Mouse (Mus musculus) gastrocnemius, postnatal 36 days (tissue): ENCODE results near the gene Cep350. TPM values are rescaled to one million over a fixed set of nuclear protein-coding genes. Genes with fewer than 3 reads are reported as not detected.
A peak's percentile ranks its signal among the peaks of the same experiment; 100 is the strongest.

Experiments used
- DNase-seq, 2 experiments: peaks; one replicate each; pipeline ENCODE4 v3.0.0; 2022
- intact Hi-C: fragments of 180-260 bp; cut with DNase I; formaldehyde crosslinking; loops from one replicate; pipeline ENCODE4 v1.15.1; 2025
- long read RNA-seq, 2 experiments: library from polyadenylated mRNA; stranded (forward); transcript quantifications; one replicate each; pipeline ENCODE4 v2.0.0; 2021
- total RNA-seq, 2 experiments: library from RNA; stranded (reverse); gene quantifications; 2 replicates each; pipeline ENCODE4 v1.2.3; 2021

Cep350 gene
- 10 to 100 TPM; 34.3 to 35.2 TPM for total RNA-seq
- long read RNA-seq, experiment 1, partial matches to known transcripts, result 1 of 2 reads
- long read RNA-seq, experiment 1, other reads (novel, unspliced or antisense), result 1 of 2 reads
- long read RNA-seq, experiment 2, partial matches to known transcripts, result 2 of 3 reads
- long read RNA-seq, experiment 2, other reads (novel, unspliced or antisense), result 1 of 3 reads

GRCm38 (mm10) chr1:155973068-155973718, at the start of gene Cep350:
Cep350 (minus strand) TSS chr1:155973255.
- intact Hi-C loops, result loop anchor here (5.0 kb wide), 1 partner anchor 54 kb away; no protein-coding TSS in a partner anchor
- DNase-seq, result peak; percentile 92 to 97

GRCm38 (mm10) chr1:156020402-156020801, 47.3 kb upstream of the Cep350 start:
- intact Hi-C loops, result no loop called here
- DNase-seq, result no peak

- DNase-seq, result no peak
These were observed 46.7 kb upstream of the Cep350 start for GRCm38 (mm10) chr1:156019800-156020199.

GRCm38 (mm10) chr1:156009003-156009402, 35.9 kb upstream of the Cep350 start:
- intact Hi-C loops, result no loop called here
- DNase-seq, result no peak

More at GRCm38 (mm10) chr1:156019800-156020199, 46.7 kb upstream of the Cep350 start:
- intact Hi-C loops, result no loop called here

GRCm38 (mm10) chr1:156005906-156006305, 32.9 kb upstream of the Cep350 start:
- no peak for DNase-seq
- intact Hi-C loops, result no loop called here

- DNase-seq, result no peak
- intact Hi-C loops, result no loop called here
These were observed 30.3 kb upstream of the Cep350 start for GRCm38 (mm10) chr1:156003201-156003935.

GRCm38 (mm10) chr1:156002366-156002765, 29.3 kb upstream of the Cep350 start:
- no peak for DNase-seq
- intact Hi-C loops, result no loop called here

GRCm38 (mm10) chr1:155995612-155996011, 22.6 kb upstream of the Cep350 start:
- no peak for DNase-seq
- intact Hi-C loops, result no loop called here

- no peak for DNase-seq
- intact Hi-C loops, result no loop called here
These were observed 21.5 kb upstream of the Cep350 start for GRCm38 (mm10) chr1:155994524-155994923.

- intact Hi-C loops, result no loop called here
- DNase-seq, result no peak
These were observed 17.3 kb upstream of the Cep350 start for GRCm38 (mm10) chr1:155990391-155990790.

- intact Hi-C loops, result no loop called here
These were observed 16.3 kb upstream of the Cep350 start for GRCm38 (mm10) chr1:155989387-155989786.

GRCm38 (mm10) chr1:155987625-155988024, 14.6 kb upstream of the Cep350 start:
- intact Hi-C loops, result no loop called here

More at GRCm38 (mm10) chr1:155989387-155989786, 16.3 kb upstream of the Cep350 start:
- DNase-seq, result no peak

GRCm38 (mm10) chr1:155974931-155975330, 1.9 kb upstream of the Cep350 start:
- DNase-seq, result no peak
- intact Hi-C loops, result loop anchor here (5.0 kb wide), 1 partner anchor 52 kb away; no protein-coding TSS in a partner anchor

More at GRCm38 (mm10) chr1:155987625-155988024, 14.6 kb upstream of the Cep350 start:
- no peak for DNase-seq

GRCm38 (mm10) chr1:155973719-155974379, 794 bp upstream of the Cep350 start:
- no peak for DNase-seq
- intact Hi-C loops, result loop anchor here (5.0 kb wide), 1 partner anchor 53 kb away; no protein-coding TSS in a partner anchor

- DNase-seq, result no peak
- intact Hi-C loops, result loop anchor here (5.0 kb wide), 1 partner anchor 55 kb away; no protein-coding TSS in a partner anchor
These were observed 648 bp downstream of the Cep350 start for GRCm38 (mm10) chr1:155972146-155973067.

- intact Hi-C loops, result no loop called here
- DNase-seq, result no peak
These were observed 23.9 kb downstream of the Cep350 start for GRCm38 (mm10) chr1:155949170-155949569.

- DNase-seq, result no peak
These were observed 28.7 kb downstream of the Cep350 start for GRCm38 (mm10) chr1:155944361-155944760.

GRCm38 (mm10) chr1:155937416-155937815, 35.6 kb downstream of the Cep350 start:
- intact Hi-C loops, result no loop called here

More at GRCm38 (mm10) chr1:155944361-155944760, 28.7 kb downstream of the Cep350 start:
- intact Hi-C loops, result no loop called here

GRCm38 (mm10) chr1:155934702-155935101, 38.4 kb downstream of the Cep350 start:
- intact Hi-C loops, result no loop called here
- DNase-seq, result no peak

More at GRCm38 (mm10) chr1:155937416-155937815, 35.6 kb downstream of the Cep350 start:
- no peak for DNase-seq
